Mouse (Mus musculus) liver, embryonic 14.5 days (tissue): Measurements from ENCODE around the gene Spen.

ENCODE experiments used
- CTCF ChIP-seq: IDR thresholded peaks from 2 replicates; pipeline ENCODE4 v1.5.1; 2016; ENCODE audit warnings: antibody characterized with exemption, low read depth, control low read depth
- EP300 ChIP-seq: IDR thresholded peaks from 2 replicates; pipeline ENCODE4 v1.6.1; 2016; ENCODE audit warnings: antibody characterized with exemption, low read depth

DNA sequence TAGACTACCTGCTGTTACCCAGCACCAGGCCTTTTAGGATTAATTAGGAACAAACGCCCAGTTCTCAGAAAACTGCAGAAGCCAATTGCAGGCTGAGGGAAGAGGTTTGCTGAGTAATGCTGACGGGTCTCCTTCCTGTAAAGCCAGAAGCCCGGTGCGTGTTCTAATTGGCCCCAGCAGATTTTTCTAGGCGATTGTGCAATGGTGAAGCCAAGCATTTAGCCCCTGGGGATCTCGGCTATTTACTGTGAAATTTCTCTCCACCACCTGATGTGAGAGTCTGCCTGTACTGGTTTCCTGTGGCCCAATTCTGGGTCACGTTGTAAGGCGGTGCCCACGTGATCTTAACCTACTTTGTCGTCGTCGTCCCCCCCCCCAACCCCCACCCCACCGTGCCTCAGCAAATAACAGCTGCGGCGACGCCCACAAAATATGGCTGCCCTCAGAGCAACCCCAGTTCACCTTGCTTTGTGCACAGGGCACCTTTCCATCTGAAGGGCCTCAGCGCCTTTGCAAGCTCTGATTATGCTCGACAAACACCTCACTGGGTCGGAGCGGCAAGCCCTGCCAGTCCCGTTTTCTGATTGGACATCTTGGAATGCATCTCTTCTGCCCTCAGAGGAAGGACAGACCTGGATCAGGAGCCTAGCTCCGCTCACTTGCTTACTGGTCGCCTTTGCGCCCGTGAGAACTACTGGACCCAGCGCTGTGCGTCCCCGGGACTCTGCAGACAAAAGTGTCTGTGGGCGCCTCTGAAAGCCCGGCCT lies 20.9 kb upstream of the Spen start:
- TF ChIP-seq CTCF: no peak
- no peak for TF ChIP-seq EP300
